Mouse (Mus musculus): ENCODE results near the gene Pafah1b3. TPM values are rescaled to one million over a fixed set of nuclear protein-coding genes. Genes with fewer than 3 reads are reported as not detected.

Gene Pafah1b3
- total RNA-seq, 2 experiments from 2014 or later = 24.0 to 25.5 TPM

GRCm38 (mm10) chr7:25250141-25250972 is 47.4 kb downstream of the Pafah1b3 start, which contains the start of gene Erf:
Gene Erf, minus strand, starts transcription at chr7:25250761.
- intact Hi-C loops (cut with DNase I) = loop anchor here (2.0 kb wide), 1 partner anchor 16 kb away; the partner anchor contains the start of gene Cic

GRCm38 (mm10) chr7:25249314-25250140 is 48.3 kb downstream of the Pafah1b3 start:
- peak; percentile 69 to 78 for DNase-seq (ENCODE audit: low spot score in 2 of 2)
- intact Hi-C loops (cut with DNase I) = loop anchor here (2.0 kb wide), 1 partner anchor 17 kb away; the partner anchor contains the start of gene Cic

More at GRCm38 (mm10) chr7:25250141-25250972, 47.4 kb downstream of the Pafah1b3 start, which contains the start of gene Erf:
- peak; percentile 95 to 96 for DNase-seq (ENCODE audit: low spot score in 2 of 2)

DNA sequence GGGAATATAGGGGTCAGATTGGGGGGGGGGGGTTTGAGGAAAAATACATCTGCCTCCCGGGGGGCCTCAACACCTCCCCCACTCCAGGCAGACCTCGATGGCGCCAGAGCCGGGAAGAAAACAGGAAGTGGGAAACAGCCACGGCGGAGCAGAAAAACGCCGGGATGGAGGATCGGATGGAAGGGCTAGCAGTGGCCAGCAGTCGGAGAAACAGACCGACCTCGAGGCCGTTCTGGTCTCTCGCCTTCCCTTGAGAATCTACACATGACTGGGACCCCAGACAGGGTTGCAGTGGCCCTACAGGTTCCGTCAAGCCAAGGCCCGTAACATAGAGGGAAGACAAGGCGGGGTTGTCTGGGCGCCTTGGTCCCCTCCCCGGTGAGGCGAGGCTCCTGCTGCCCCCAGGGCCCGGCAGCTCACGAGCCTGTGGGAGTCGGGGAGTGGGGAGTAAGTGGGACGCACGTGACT is 48.9 kb downstream of the Pafah1b3 start:
- no peak for DNase-seq (ENCODE audit: low spot score in 2 of 2)
- intact Hi-C loops (cut with DNase I) = loop anchor here (1.0 kb wide), 1 partner anchor 30 kb away; no protein-coding TSS in a partner anchor

DNA sequence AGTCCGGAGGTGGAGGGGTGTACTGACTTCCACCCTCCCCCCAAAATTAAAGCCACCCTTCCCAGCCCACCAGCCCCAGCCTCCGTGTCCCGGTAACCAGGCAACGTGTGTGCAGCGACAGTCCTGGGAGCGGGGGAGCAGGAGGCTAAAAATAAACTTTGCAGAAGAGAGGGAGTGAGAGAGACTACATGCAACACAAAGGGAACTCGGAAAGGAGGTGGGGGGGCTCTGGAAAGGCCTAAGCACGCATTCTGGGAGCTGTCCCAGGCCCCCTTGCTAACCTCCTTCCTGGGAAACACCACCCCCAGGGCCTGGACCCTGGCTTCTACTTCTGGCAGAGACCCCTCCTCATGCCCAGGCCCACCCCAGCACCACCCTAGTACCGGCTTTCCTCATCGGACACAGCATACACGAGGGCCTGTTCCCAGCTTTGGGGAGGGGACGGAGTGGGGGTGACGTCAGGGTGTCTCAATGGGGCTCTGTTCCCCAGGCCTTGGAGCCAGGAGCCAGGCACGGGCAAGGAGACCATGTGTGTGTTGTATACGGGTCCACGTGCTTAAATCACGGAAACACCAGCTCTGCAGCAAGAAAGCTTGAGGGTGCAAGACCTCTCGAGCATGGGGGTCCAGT is 49.7 kb downstream of the Pafah1b3 start:
- intact Hi-C loops (cut with DNase I) = loop anchor here (1.0 kb wide), 1 partner anchor 31 kb away; no protein-coding TSS in a partner anchor
- peak; percentile 79 to 85 for DNase-seq (ENCODE audit: low spot score in 2 of 2)

DNA sequence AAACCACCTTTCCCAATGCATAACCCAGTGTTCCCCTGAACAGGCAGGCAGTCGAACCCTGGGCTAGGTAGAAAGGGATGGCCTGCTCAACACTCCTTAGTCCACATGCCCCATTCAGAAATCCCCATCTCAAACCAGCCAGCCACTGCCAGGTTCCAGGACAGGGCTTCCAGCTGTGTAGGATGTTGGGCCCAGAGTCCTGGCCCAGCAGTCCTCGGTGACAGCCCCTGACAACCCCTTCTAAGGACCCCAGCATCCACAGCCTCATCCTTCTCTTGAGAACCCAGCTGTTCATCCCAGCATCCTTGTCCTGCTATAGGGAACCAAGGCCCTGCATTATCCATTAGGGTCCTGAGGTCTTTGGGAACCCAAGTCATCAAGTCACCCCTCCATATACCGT is 50.3 kb downstream of the Pafah1b3 start:
- no peak for DNase-seq (ENCODE audit: low spot score in 2 of 2)
- intact Hi-C loops (cut with DNase I) = loop anchor here (1.0 kb wide), 1 partner anchor 69 kb away; no protein-coding TSS in a partner anchor

GRCm38 (mm10) chr7:25246759-25247137 is 51.0 kb downstream of the Pafah1b3 start:
- DNase-seq (ENCODE audit: low spot score in 2 of 2) = no peak
- intact Hi-C loops (cut with DNase I) = loop anchor here (1.0 kb wide), 1 partner anchor 70 kb away; no protein-coding TSS in a partner anchor

DNA sequence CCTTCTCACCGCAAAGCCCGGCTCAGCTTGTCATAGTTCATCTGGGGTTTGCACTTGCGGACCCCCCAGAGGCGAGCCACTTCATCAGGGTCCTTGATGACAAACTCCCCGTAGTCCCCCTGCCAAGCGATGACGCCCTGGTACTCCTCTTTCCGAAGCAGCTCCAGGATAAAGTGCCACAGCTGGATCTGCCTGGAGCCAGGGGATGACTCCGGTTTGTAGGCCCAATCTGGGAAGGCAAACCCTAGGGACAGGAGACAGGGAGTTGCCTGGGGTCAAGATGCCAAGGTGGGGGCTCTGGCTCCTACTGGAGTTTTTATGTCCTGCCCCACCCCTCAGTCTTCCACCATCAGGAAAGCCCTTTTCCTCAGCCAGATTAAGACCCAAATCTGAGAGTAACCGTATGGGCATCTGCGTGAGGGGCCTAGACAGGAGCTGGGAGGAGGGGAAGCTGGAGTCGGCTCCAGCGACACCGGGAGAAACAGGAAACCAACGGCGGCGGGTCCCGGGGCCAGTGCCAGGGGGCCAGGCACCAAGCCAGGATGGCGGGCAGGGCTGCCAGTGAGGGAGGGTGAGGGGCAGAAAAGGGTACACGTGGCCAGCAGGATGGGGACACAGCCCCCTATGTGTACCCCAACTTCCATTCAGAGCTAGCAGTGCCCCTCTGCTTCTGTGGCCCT is 51.6 kb downstream of the Pafah1b3 start:
- peak; percentile 64 to 66 for DNase-seq (ENCODE audit: low spot score in 2 of 2)
- intact Hi-C loops (cut with DNase I) = no loop called here

Other genes starting within 250 kb of the Pafah1b3 start
- 100 to 1,000 TPM; 225 to 248 TPM for gene Grik5, start 225.6 kb downstream of the Pafah1b3 start, total RNA-seq (2021)
- 10 to 100 TPM; 34.9 to 40.4 TPM for gene Zfp574, start 225.4 kb downstream of the Pafah1b3 start, total RNA-seq (2021)
- gene Pou2f2, start 118.3 kb downstream of the Pafah1b3 start, total RNA-seq (2021) = 10 to 100 TPM in 1 of 2 experiments, 1 to 10 TPM in 1; 8.4 to 15.4 TPM
- 10 to 100 TPM; 25.4 to 28.4 TPM for gene Dedd2, start 77.4 kb downstream of the Pafah1b3 start, total RNA-seq (2021)
- 10 to 100 TPM; 11.3 to 11.5 TPM for gene Zfp526, start 76.6 kb downstream of the Pafah1b3 start, total RNA-seq (2021)
- 100 to 1,000 TPM; 206 to 237 TPM for gene Gsk3a, start 60.1 kb downstream of the Pafah1b3 start, total RNA-seq (2021)
- gene Erf, start 47.2 kb downstream of the Pafah1b3 start, total RNA-seq (2021) = 10 to 100 TPM; 55.8 to 76.2 TPM
- gene Cic, start 30.3 kb downstream of the Pafah1b3 start, total RNA-seq (2021) = 100 to 1,000 TPM; 206 to 234 TPM
- gene Prr19, start 3.4 kb upstream of the Pafah1b3 start, total RNA-seq (2021) = not detected
- gene Tmem145, start 8.1 kb upstream of the Pafah1b3 start, total RNA-seq (2021) = 10 to 100 TPM; 44.4 to 57.4 TPM
- gene Megf8, start 19.2 kb upstream of the Pafah1b3 start, total RNA-seq (2021) = 100 to 1,000 TPM; 108 to 110 TPM
- not detected for gene Cnfn, start 71.7 kb upstream of the Pafah1b3 start, total RNA-seq (2021)
- gene Lipe, start 100.7 kb upstream of the Pafah1b3 start, total RNA-seq (2021) = 10 to 100 TPM in 1 of 2 experiments, 1 to 10 TPM in 1; 6.0 to 11.2 TPM
- gene Cxcl17, start 114.9 kb upstream of the Pafah1b3 start, total RNA-seq (2021) = not detected
- 1 to 10 TPM; 2.0 to 3.0 TPM for gene Ceacam1, start 179.6 kb upstream of the Pafah1b3 start, total RNA-seq (2021)
- gene Ceacam2, start 241.9 kb upstream of the Pafah1b3 start, total RNA-seq (2021) = under 1 TPM; 0.27 to 0.42 TPM

All from left cerebral cortex, postnatal 36 days (tissue).